ENCODE assay signal across 17 mouse cellular contexts in genomic region chr4:101862289-101862688, GRCm38 (mm10). TPM values are rescaled to one million over a fixed set of nuclear protein-coding genes. Genes with fewer than 3 reads are reported as not detected.
"Had no signal": no experiment of that assay in that cellular context is flagged by ENCODE, and none has a peak within 500 bp of the region (broad histone marks: within the 10 kb centered on the region; RNA-seq: fewer than 3 reads in every experiment).

No protein-coding gene starts in this region.

- H3K36me3 ChIP-seq: neural tube, embryonic 13.5 days; neural tube, embryonic 15.5 days; stomach, embryonic 15.5 days had no signal

- H3K9me3 ChIP-seq: neural tube, embryonic 13.5 days; neural tube, embryonic 15.5 days; stomach, embryonic 15.5 days had no signal

- DNase-seq: retina, postnatal 1 day; right cerebral cortex, adult 18-20 months; right cerebral cortex, postnatal 14 days; right cerebral cortex, postnatal 25 days; right cerebral cortex, postnatal 4 days; spleen, adult 18-20 months; thymus, adult 18-20 months; thymus, adult 2 months; thymus, postnatal 14 days; thymus, postnatal 25 days; thymus, postnatal 36 days; thymus, postnatal 4 days had no signal

- H3K4me1 ChIP-seq: neural tube, embryonic 13.5 days; neural tube, embryonic 15.5 days; stomach, embryonic 15.5 days had no signal

- H3K27ac ChIP-seq: neural tube, embryonic 13.5 days; neural tube, embryonic 15.5 days; stomach, embryonic 15.5 days; stomach, postnatal 0 days had no signal

- H3K4me3 ChIP-seq: neural tube, embryonic 13.5 days; neural tube, embryonic 15.5 days; stomach, embryonic 15.5 days had no signal

- H3K9ac ChIP-seq: neural tube, embryonic 13.5 days; neural tube, embryonic 15.5 days; stomach, embryonic 15.5 days had no signal

RNA-seq across cellular contexts. Expression of gene B020004J07Rik, which starts 18.5 kb away (rescaled TPM):
- total RNA-seq: neutrophil, adult 5-6 weeks had no signal

RNA-seq across cellular contexts. Expression of gene C130073F10Rik, which starts 31.3 kb away (rescaled TPM):
- total RNA-seq: neutrophil, adult 5-6 weeks had no signal

RNA-seq across cellular contexts. Expression of gene Gm12800, which starts 46.6 kb away (rescaled TPM):
- total RNA-seq: neutrophil, adult 5-6 weeks had no signal
